Mouse (Mus musculus) stomach, embryonic 16.5 days (tissue): ENCODE data around the gene Epb41l2. TPM values are rescaled to one million over a fixed set of nuclear protein-coding genes. Genes with fewer than 3 reads are reported as not detected.
A peak's percentile ranks its signal among the peaks of the same experiment; 100 is the strongest.

Experiments used
- ATAC-seq: fragments of 200-750 bp; cut with Nextera tagmentation; 2 replicates; pipeline ENCODE4 v1.8.0; 2017; ENCODE audit warnings: moderate number of reproducible peaks, moderate TSS enrichment; ENCODE audit not compliant: insufficient read depth, low FRiP score
- H3K27ac ChIP-seq: fragments of 300-500 bp; sonication (generic); 2 replicates; pipeline ENCODE4 v1.5.1; 2014; ENCODE audit warnings: low read length
- H3K27me3 ChIP-seq: fragments of 300-500 bp; sonication (generic); 2 replicates; pipeline ENCODE4 v1.6.1; 2014; ENCODE audit warnings: low read length, control low read depth, mixed read lengths; ENCODE audit not compliant: control insufficient read depth, insufficient read depth
- H3K36me3 ChIP-seq: fragments of 300-500 bp; sonication (generic); 2 replicates; pipeline ENCODE4 v1.6.1; 2014; ENCODE audit warnings: low read length; ENCODE audit not compliant: control insufficient read depth, insufficient read depth
- H3K4me1 ChIP-seq: fragments of 300-500 bp; sonication (generic); 2 replicates; pipeline ENCODE4 v1.6.1; 2014; ENCODE audit warnings: low read length, control low read depth, mixed read lengths; ENCODE audit not compliant: control insufficient read depth, insufficient read depth
- H3K4me2 ChIP-seq: fragments of 300-500 bp; sonication (generic); 2 replicates; pipeline ENCODE4 v1.6.1; 2014; ENCODE audit warnings: low read depth, low read length, mixed read lengths
- H3K4me3 ChIP-seq: fragments of 300-500 bp; sonication (generic); replicated peaks from 2 replicates; pipeline ENCODE4 v1.5.1; 2014; ENCODE audit warnings: mild to moderate bottlenecking, low read length
- H3K9ac ChIP-seq: fragments of 300-500 bp; sonication (generic); 2 replicates; pipeline ENCODE4 v1.6.1; 2014; ENCODE audit warnings: low read length
- H3K9me3 ChIP-seq: fragments of 300-500 bp; sonication (generic); replicated peaks from 2 replicates; pipeline ENCODE4 v1.6.1; 2016; ENCODE audit warnings: low read length, control low read depth; ENCODE audit not compliant: control insufficient read depth
- WGBS: fragments of 180-500 bp; shearing (Covaris S2); extraction: QIAGEN DNeasy Blood & Tissue Kit; methylation state at CpG from one replicate; pipeline ENCODE4 v1.1.7; 2014; 5-methylcytosine and 5-hydroxymethylcytosine counted together
- polyA plus RNA-seq: library from polyadenylated mRNA; unstranded; fragments of >200 nt; fragmentation: Nextera tagmentation; extraction: Ambion mirVana; gene quantifications from 2 replicates; pipeline ENCODE4 v1.2.1, GENCODE M21; 2015

The Epb41l2 gene
- polyA plus RNA-seq, 1 experiment from 2014 or later: 60.9 TPM

GRCm38 (mm10) chr10:25433524-25433923 is 73.9 kb downstream of the Epb41l2 start:
- H3K9me3 ChIP-seq: no peaks in the 10 kb centered on the region
- ATAC-seq: no peak
- no peaks in the 10 kb centered on the region for H3K27me3 ChIP-seq
- peaks cover 37% of the 10 kb centered on the region for H3K4me1 ChIP-seq
- no peak overlapping the region for H3K4me3 ChIP-seq
- no peak overlapping the region for H3K4me2 ChIP-seq
- H3K36me3 ChIP-seq: no peaks in the 10 kb centered on the region
- H3K27ac ChIP-seq: peak overlapping the region; percentile 36; the same call in 1 of the 2 replicates
- H3K9ac ChIP-seq: no peak overlapping the region
- WGBS: 27% methylated on average over 3 of the region's 3 CpGs

DNA sequence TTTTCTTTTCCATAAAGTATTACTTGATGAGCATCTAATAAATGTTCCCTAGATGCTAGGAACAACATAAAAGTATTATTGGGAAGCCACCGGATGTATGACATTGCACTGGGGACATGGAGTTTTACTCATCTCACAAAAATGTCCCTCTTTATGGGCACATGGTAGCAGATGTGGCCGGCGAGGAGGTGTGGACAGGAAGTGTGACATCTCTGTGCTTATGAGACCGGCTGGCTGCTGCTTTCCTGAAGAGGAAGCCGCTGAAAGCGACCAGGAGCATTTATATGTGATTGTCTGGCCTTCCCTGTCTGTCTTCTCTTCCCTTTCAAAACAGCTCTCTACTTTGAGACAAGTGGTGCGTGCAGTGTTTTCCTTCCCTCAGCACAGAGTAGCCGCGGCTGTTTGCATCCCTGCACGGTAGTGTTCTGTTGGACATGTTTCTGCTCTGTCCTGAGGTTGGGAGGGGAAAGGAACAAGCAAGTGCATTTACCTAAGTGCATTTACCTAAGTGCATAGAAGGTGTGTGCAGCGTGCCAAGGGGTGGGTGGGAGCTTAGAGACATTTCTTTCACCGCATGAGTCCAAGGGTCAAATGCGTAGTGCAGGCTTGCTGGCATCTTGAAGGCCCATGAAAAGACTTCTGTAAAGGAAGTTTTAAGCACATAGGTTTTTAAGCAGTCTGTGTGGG is 74.9 kb downstream of the Epb41l2 start:
- no peak overlapping the region for H3K9ac ChIP-seq
- H3K27ac ChIP-seq: peak overlapping the region; percentile 71
- peak; percentile 83 for ATAC-seq
- no peaks in the 10 kb centered on the region for H3K27me3 ChIP-seq
- H3K4me3 ChIP-seq: no peak overlapping the region
- WGBS: 46% methylated on average over 13 of the region's 13 CpGs
- no peaks in the 10 kb centered on the region for H3K36me3 ChIP-seq
- peak overlapping the region; percentile 20; the same call in 1 of the 2 replicates for H3K4me2 ChIP-seq
- no peaks in the 10 kb centered on the region for H3K9me3 ChIP-seq
- peaks cover 33% of the 10 kb centered on the region for H3K4me1 ChIP-seq

- H3K4me2 ChIP-seq: no peak overlapping the region
- H3K36me3 ChIP-seq: no peaks in the 10 kb centered on the region
- no peak overlapping the region for H3K27ac ChIP-seq
- no peaks in the 10 kb centered on the region for H3K27me3 ChIP-seq
- no peak overlapping the region for H3K4me3 ChIP-seq
- no peak overlapping the region for H3K9ac ChIP-seq
- ATAC-seq: no peak
- peaks cover 22% of the 10 kb centered on the region for H3K4me1 ChIP-seq
- H3K9me3 ChIP-seq: no peaks in the 10 kb centered on the region
- 81% methylated on average over 6 of the region's 6 CpGs for WGBS
Observed at GRCm38 (mm10) chr10:25436703-25437401, 77.3 kb downstream of the Epb41l2 start.

GRCm38 (mm10) chr10:25437586-25438298 is 78.1 kb downstream of the Epb41l2 start:
- ATAC-seq: no peak
- Histone ChIP-seq H3K4me3 (no peak overlapping the region), H3K4me1 (peaks cover 17% of the 10 kb centered on the region), H3K4me2 (no peak overlapping the region), H3K36me3 (no peaks in the 10 kb centered on the region), H3K27ac (no peak overlapping the region), H3K9me3 (no peaks in the 10 kb centered on the region), H3K27me3 (no peaks in the 10 kb centered on the region), H3K9ac (no peak overlapping the region)
- WGBS: 86% methylated on average over 6 of the region's 6 CpGs

GRCm38 (mm10) chr10:25438299-25438680 is 78.7 kb downstream of the Epb41l2 start:
- Histone ChIP-seq H3K36me3 (no peaks in the 10 kb centered on the region), H3K4me2 (no peak overlapping the region), H3K9me3 (no peaks in the 10 kb centered on the region), H3K27ac (no peak overlapping the region), H3K4me1 (peaks cover 13% of the 10 kb centered on the region), H3K27me3 (no peaks in the 10 kb centered on the region), H3K9ac (no peak overlapping the region), H3K4me3 (no peak overlapping the region)
- no peak for ATAC-seq
- 65% methylated on average over 8 of the region's 8 CpGs for WGBS

- WGBS: 46% methylated on average over 4 of the region's 4 CpGs
- ATAC-seq: no peak
Observed at GRCm38 (mm10) chr10:25439163-25439562, 79.6 kb downstream of the Epb41l2 start.

DNA sequence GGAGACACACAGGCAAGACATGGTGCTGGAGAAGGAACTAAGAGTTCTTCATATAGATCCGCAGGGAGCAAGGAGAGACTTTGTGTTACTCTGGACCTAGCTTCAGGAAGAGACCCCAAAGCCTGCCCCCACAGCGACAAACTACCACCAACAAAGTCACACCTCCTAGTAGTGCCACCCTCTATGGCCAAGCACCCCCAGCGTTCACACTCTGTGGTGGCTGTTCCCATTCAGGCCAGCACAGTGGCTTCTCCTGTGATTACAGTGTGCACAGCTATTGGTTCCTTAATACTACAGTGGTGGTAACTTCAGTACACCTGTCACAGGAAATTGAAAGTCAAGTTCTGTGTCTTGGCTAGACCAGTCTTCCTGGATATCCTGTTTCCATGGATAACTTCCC is 80.3 kb downstream of the Epb41l2 start:
- H3K4me3 ChIP-seq: no peak overlapping the region
- no peak overlapping the region for H3K4me2 ChIP-seq
- peaks cover 3% of the 10 kb centered on the region; the same call in 1 of the 2 replicates for H3K4me1 ChIP-seq
- no peak overlapping the region for H3K27ac ChIP-seq
- no peaks in the 10 kb centered on the region for H3K9me3 ChIP-seq
- H3K9ac ChIP-seq: no peak overlapping the region
- ATAC-seq: no peak
- H3K36me3 ChIP-seq: peaks cover 11% of the 10 kb centered on the region; the same call in 1 of the 2 replicates
- 96% methylated on average over 3 of the region's 3 CpGs for WGBS
- no peaks in the 10 kb centered on the region for H3K27me3 ChIP-seq

More at GRCm38 (mm10) chr10:25439163-25439562, 79.6 kb downstream of the Epb41l2 start:
- H3K36me3 ChIP-seq: peaks cover 7% of the 10 kb centered on the region; the same call in 1 of the 2 replicates
- H3K4me1 ChIP-seq: peaks cover 8% of the 10 kb centered on the region; the same call in 1 of the 2 replicates
- H3K4me2 ChIP-seq: no peak overlapping the region
- no peaks in the 10 kb centered on the region for H3K27me3 ChIP-seq
- no peaks in the 10 kb centered on the region for H3K9me3 ChIP-seq
- H3K4me3 ChIP-seq: no peak overlapping the region
- no peak overlapping the region for H3K27ac ChIP-seq
- no peak overlapping the region for H3K9ac ChIP-seq

DNA sequence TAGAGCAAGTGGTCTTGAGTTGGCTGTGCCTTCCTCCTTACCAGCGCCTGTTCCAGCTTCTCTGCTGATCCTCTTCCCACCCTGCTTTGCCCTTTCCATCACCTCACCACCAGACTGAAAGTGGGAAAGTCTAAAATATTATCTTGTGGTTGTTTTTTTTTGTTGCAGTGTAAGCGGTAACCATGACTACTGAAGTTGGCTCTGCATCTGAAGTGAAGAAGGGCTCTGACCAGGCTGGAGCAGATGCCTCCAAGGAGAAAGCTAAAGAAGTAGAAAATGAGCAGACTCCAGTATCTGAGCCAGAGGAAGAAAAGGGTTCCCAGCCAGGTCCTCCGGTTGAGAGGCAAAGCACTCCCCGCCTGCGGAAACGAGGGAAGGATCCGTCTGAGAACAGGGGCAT is 81.8 kb downstream of the Epb41l2 start:
- Histone ChIP-seq H3K9me3 (no peaks in the 10 kb centered on the region), H3K9ac (no peak overlapping the region), H3K27me3 (no peaks in the 10 kb centered on the region), H3K36me3 (peaks cover 11% of the 10 kb centered on the region; the same call in 1 of the 2 replicates), H3K4me3 (no peak overlapping the region), H3K27ac (no peak overlapping the region), H3K4me1 (peaks cover 3% of the 10 kb centered on the region; the same call in 1 of the 2 replicates), H3K4me2 (no peak overlapping the region)
- ATAC-seq: no peak
- 81% methylated on average over 7 of the region's 7 CpGs for WGBS

- Histone ChIP-seq H3K27ac (no peak overlapping the region), H3K9ac (no peak overlapping the region), H3K9me3 (no peaks in the 10 kb centered on the region), H3K27me3 (no peaks in the 10 kb centered on the region), H3K4me3 (no peak overlapping the region), H3K36me3 (peaks cover 11% of the 10 kb centered on the region; the same call in 1 of the 2 replicates), H3K4me1 (peaks cover 6% of the 10 kb centered on the region; the same call in 1 of the 2 replicates), H3K4me2 (no peak overlapping the region)
- no peak for ATAC-seq
- 87% methylated on average over 6 of the region's 6 CpGs for WGBS
Observed at GRCm38 (mm10) chr10:25443626-25444025, 84.0 kb downstream of the Epb41l2 start.
